Mouse (Mus musculus) layer of hippocampus, postnatal 25 days (tissue): ENCODE results near the gene Slc4a1. TPM values are rescaled to one million over a fixed set of nuclear protein-coding genes. Genes with fewer than 3 reads are reported as not detected.

Experiments used
- DNase-seq, 2 experiments: peaks; one replicate each; pipeline ENCODE4 v3.0.0; 2022; ENCODE audit warnings: mixed read lengths in 2 of 2, low spot score in 1 of 2; ENCODE audit errors: extremely low spot score in 1 of 2
- microRNA-seq, 2 experiments: library from miRNA; unstranded; fragments of <30 nt; microRNA quantifications; one replicate each; pipeline ENCODE4 v1.2.0; 2021
- total RNA-seq, 2 experiments: library from RNA; stranded (reverse); gene quantifications; 2 replicates each; pipeline ENCODE4 v1.2.3; 2021

Slc4a1 gene
- total RNA-seq, 2 experiments from 2014 or later = 0.31 to 0.81 TPM

GRCm38 (mm10) chr11:102309821-102310617 is 56.0 kb downstream of the Slc4a1 start:
- DNase-seq = no peak

- peak; percentile 98 for DNase-seq
Observed at GRCm38 (mm10) chr11:102308979-102309378, 57.0 kb downstream of the Slc4a1 start.

GRCm38 (mm10) chr11:102308104-102308503 is 57.9 kb downstream of the Slc4a1 start:
- no peak for DNase-seq

- no peak for DNase-seq
Observed at GRCm38 (mm10) chr11:102305359-102305758, 60.6 kb downstream of the Slc4a1 start.

GRCm38 (mm10) chr11:102304141-102304540 is 61.9 kb downstream of the Slc4a1 start:
- no peak for DNase-seq

GRCm38 (mm10) chr11:102299839-102300238 is 66.2 kb downstream of the Slc4a1 start:
- DNase-seq = peak in 1 of 2 experiments; percentile 61

Small RNAs within 50 kb of the gene (microRNA-seq; reads per million reads assigned to microRNA genes)
- 0.18 to 0.40 reads per million in 2 experiments for gene Mir6930

Other genes with a start within 250 kb of the Slc4a1 start
- gene Nags, start 220.7 kb downstream of the Slc4a1 start, total RNA-seq = not detected
- gene Tmem101, start 209.8 kb downstream of the Slc4a1 start, total RNA-seq = 10 to 100 TPM; 24.2 to 30.3 TPM
- 10 to 100 TPM; 62.0 to 62.7 TPM for gene Lsm12, start 180.9 kb downstream of the Slc4a1 start, total RNA-seq
- 10 to 100 TPM; 53.5 to 58.2 TPM for gene G6pc3, start 176.6 kb downstream of the Slc4a1 start, total RNA-seq
- 100 to 1,000 TPM; 218 to 242 TPM for gene Hdac5, start 136.0 kb downstream of the Slc4a1 start, total RNA-seq
- 1 to 10 TPM; 1.3 to 1.5 TPM for gene BC030867, start 117.3 kb downstream of the Slc4a1 start, total RNA-seq
- gene Asb16, start 97.5 kb downstream of the Slc4a1 start, total RNA-seq = 1 to 10 TPM in 1 of 2 experiments, under 1 TPM in 1; 0.70 to 1.1 TPM
- gene Tmub2, start 81.3 kb downstream of the Slc4a1 start, total RNA-seq = 10 to 100 TPM; 64.7 to 71.7 TPM
- 100 to 1,000 TPM; 166 to 174 TPM for gene Atxn7l3, start 69.6 kb downstream of the Slc4a1 start, total RNA-seq
- 100 to 1,000 TPM; 123 to 134 TPM for gene Ubtf, start 46.5 kb downstream of the Slc4a1 start, total RNA-seq
- gene Rundc3a, start 27.2 kb upstream of the Slc4a1 start, total RNA-seq = 100 to 1,000 TPM; 442 to 490 TPM
- gene Slc25a39, start 41.7 kb upstream of the Slc4a1 start, total RNA-seq = 10 to 100 TPM; 63.7 to 65.3 TPM
- 10 to 100 TPM; 69.9 to 74.0 TPM for gene Grn, start 64.1 kb upstream of the Slc4a1 start, total RNA-seq
- 100 to 1,000 TPM in 1 of 2 experiments, 10 to 100 TPM in 1; 85.4 to 109 TPM for gene Fam171a2, start 81.5 kb upstream of the Slc4a1 start, total RNA-seq
- 1 to 10 TPM in 1 of 2 experiments, under 1 TPM in 1; 0.68 to 2.1 TPM for gene Itga2b, start 103.9 kb upstream of the Slc4a1 start, total RNA-seq
- gene Gpatch8, start 190.2 kb upstream of the Slc4a1 start, total RNA-seq = 10 to 100 TPM; 38.3 to 49.4 TPM
- gene Gm11627, start 213.3 kb upstream of the Slc4a1 start, total RNA-seq = 1 to 10 TPM; 3.1 to 3.7 TPM
- gene Fzd2, start 238.2 kb upstream of the Slc4a1 start, total RNA-seq = 1 to 10 TPM; 6.6 to 9.9 TPM